Mouse (Mus musculus): ENCODE results near the gene Shisa9. TPM values are rescaled to one million over a fixed set of nuclear protein-coding genes. Genes with fewer than 3 reads are reported as not detected.

Shisa9 gene
- polyA plus RNA-seq, 1 experiment from 2014 or later: 7.2 TPM

- under 1% methylated on average over 25 of the region's 25 CpGs for WGBS
- H3K27me3 ChIP-seq (replicated peaks; ENCODE audit: control insufficient read depth, insufficient read depth, low read length): peaks cover 3% of the 10 kb centered on the region
- peak overlapping the region; percentile 63 for H3K9ac ChIP-seq (replicated peaks; ENCODE audit: low read depth, low read length)
- H3K4me2 ChIP-seq (ENCODE audit: low read length): peak overlapping the region; percentile 91
- H3K27ac ChIP-seq (ENCODE audit: low read length): no peak overlapping the region
- no peaks in the 10 kb centered on the region for H3K36me3 ChIP-seq (ENCODE audit: control insufficient read depth, insufficient read depth)
- no peaks in the 10 kb centered on the region for H3K9me3 ChIP-seq (ENCODE audit: control insufficient read depth, low read length)
- peak; percentile 34 for ATAC-seq
- peak overlapping the region; percentile 63 for H3K4me3 ChIP-seq (replicated peaks; ENCODE audit: low read length)
- peaks cover 28% of the 10 kb centered on the region for H3K4me1 ChIP-seq (replicated peaks; ENCODE audit: control insufficient read depth, insufficient read depth, low read length)
Observed at GRCm38 (mm10) chr16:11983106-11983615, 752 bp upstream of the Shisa9 start.

GRCm38 (mm10) chr16:11984271-11984791, 418 bp downstream of the Shisa9 start:
- WGBS: under 1% methylated on average over 65 of the region's 76 CpGs
- Histone ChIP-seq H3K9me3 (ENCODE audit: control insufficient read depth, low read length) (no peaks in the 10 kb centered on the region), H3K27me3 (replicated peaks; ENCODE audit: control insufficient read depth, insufficient read depth, low read length) (peaks cover 3% of the 10 kb centered on the region), H3K27ac (ENCODE audit: low read length) (0 out of 2 replicates have a peak overlapping the region, but pooled peaks have one; percentile 16), H3K4me3 (replicated peaks; ENCODE audit: low read length) (peak overlapping the region; percentile 63), H3K36me3 (ENCODE audit: control insufficient read depth, insufficient read depth) (no peaks in the 10 kb centered on the region), H3K9ac (replicated peaks; ENCODE audit: low read depth, low read length) (peak overlapping the region; percentile 63), H3K4me1 (replicated peaks; ENCODE audit: control insufficient read depth, insufficient read depth, low read length) (peaks cover 28% of the 10 kb centered on the region), H3K4me2 (ENCODE audit: low read length) (peak overlapping the region; percentile 91)
- peak; percentile 78 for ATAC-seq

GRCm38 (mm10) chr16:11987056-11987455, 3.1 kb downstream of the Shisa9 start:
- Histone ChIP-seq H3K9me3 (ENCODE audit: control insufficient read depth, low read length) (no peaks in the 10 kb centered on the region), H3K36me3 (ENCODE audit: control insufficient read depth, insufficient read depth) (no peaks in the 10 kb centered on the region), H3K4me1 (replicated peaks; ENCODE audit: control insufficient read depth, insufficient read depth, low read length) (peaks cover 36% of the 10 kb centered on the region), H3K27me3 (replicated peaks; ENCODE audit: control insufficient read depth, insufficient read depth, low read length) (peaks cover 3% of the 10 kb centered on the region), H3K27ac (ENCODE audit: low read length) (no peak overlapping the region), H3K9ac (replicated peaks; ENCODE audit: low read depth, low read length) (no peak overlapping the region), H3K4me2 (ENCODE audit: low read length) (peak overlapping the region; percentile 91), H3K4me3 (replicated peaks; ENCODE audit: low read length) (peak overlapping the region; percentile 21)
- no peak for ATAC-seq
- 44% methylated on average over 4 of the region's 4 CpGs for WGBS

GRCm38 (mm10) chr16:12005177-12005576, 21.3 kb downstream of the Shisa9 start:
- H3K4me1 ChIP-seq (replicated peaks; ENCODE audit: control insufficient read depth, insufficient read depth, low read length): peaks cover 3% of the 10 kb centered on the region; the same call in 1 of the 2 replicates
- ATAC-seq: no peak
- no peak overlapping the region for H3K4me3 ChIP-seq (replicated peaks; ENCODE audit: low read length)
- no peak overlapping the region for H3K27ac ChIP-seq (ENCODE audit: low read length)
- H3K4me2 ChIP-seq (ENCODE audit: low read length): no peak overlapping the region
- H3K9me3 ChIP-seq (ENCODE audit: control insufficient read depth, low read length): no peaks in the 10 kb centered on the region
- no peak overlapping the region for H3K9ac ChIP-seq (replicated peaks; ENCODE audit: low read depth, low read length)
- no peaks in the 10 kb centered on the region for H3K36me3 ChIP-seq (ENCODE audit: control insufficient read depth, insufficient read depth)
- H3K27me3 ChIP-seq (replicated peaks; ENCODE audit: control insufficient read depth, insufficient read depth, low read length): no peaks in the 10 kb centered on the region
- WGBS: 81% methylated on average over 2 of the region's 2 CpGs

- no peaks in the 10 kb centered on the region for H3K9me3 ChIP-seq (ENCODE audit: control insufficient read depth, low read length)
- 72% methylated on average over 3 of the region's 3 CpGs for WGBS
- ATAC-seq: peak; percentile 38; the same call in 1 of the 2 replicates
Observed at GRCm38 (mm10) chr16:12010136-12010535, 26.2 kb downstream of the Shisa9 start.

GRCm38 (mm10) chr16:12012747-12013146, 28.8 kb downstream of the Shisa9 start:
- WGBS: 80% methylated on average over 2 of the region's 2 CpGs
- H3K4me3 ChIP-seq (replicated peaks; ENCODE audit: low read length): no peak overlapping the region
- H3K27ac ChIP-seq (ENCODE audit: low read length): no peak overlapping the region
- H3K9me3 ChIP-seq (ENCODE audit: control insufficient read depth, low read length): no peaks in the 10 kb centered on the region
- H3K9ac ChIP-seq (replicated peaks; ENCODE audit: low read depth, low read length): no peak overlapping the region
- ATAC-seq: no peak
- no peaks in the 10 kb centered on the region for H3K27me3 ChIP-seq (replicated peaks; ENCODE audit: control insufficient read depth, insufficient read depth, low read length)
- H3K36me3 ChIP-seq (ENCODE audit: control insufficient read depth, insufficient read depth): no peaks in the 10 kb centered on the region
- H3K4me1 ChIP-seq (replicated peaks; ENCODE audit: control insufficient read depth, insufficient read depth, low read length): peaks cover 9% of the 10 kb centered on the region; the same call in 1 of the 2 replicates
- H3K4me2 ChIP-seq (ENCODE audit: low read length): no peak overlapping the region

More at GRCm38 (mm10) chr16:12010136-12010535, 26.2 kb downstream of the Shisa9 start:
- peaks cover 9% of the 10 kb centered on the region; the same call in 1 of the 2 replicates for H3K4me1 ChIP-seq (replicated peaks; ENCODE audit: control insufficient read depth, insufficient read depth, low read length)
- H3K4me3 ChIP-seq (replicated peaks; ENCODE audit: low read length): no peak overlapping the region
- no peaks in the 10 kb centered on the region for H3K36me3 ChIP-seq (ENCODE audit: control insufficient read depth, insufficient read depth)
- H3K27ac ChIP-seq (ENCODE audit: low read length): no peak overlapping the region
- H3K9ac ChIP-seq (replicated peaks; ENCODE audit: low read depth, low read length): no peak overlapping the region
- no peaks in the 10 kb centered on the region for H3K27me3 ChIP-seq (replicated peaks; ENCODE audit: control insufficient read depth, insufficient read depth, low read length)
- no peak overlapping the region for H3K4me2 ChIP-seq (ENCODE audit: low read length)

GRCm38 (mm10) chr16:12014523-12014922, 30.6 kb downstream of the Shisa9 start:
- WGBS: 46% methylated on average over 4 of the region's 4 CpGs
- ATAC-seq: peak; percentile 40
- H3K9ac ChIP-seq (replicated peaks; ENCODE audit: low read depth, low read length): no peak overlapping the region
- no peak overlapping the region for H3K4me2 ChIP-seq (ENCODE audit: low read length)
- H3K27me3 ChIP-seq (replicated peaks; ENCODE audit: control insufficient read depth, insufficient read depth, low read length): no peaks in the 10 kb centered on the region
- peaks cover 9% of the 10 kb centered on the region; the same call in 1 of the 2 replicates for H3K4me1 ChIP-seq (replicated peaks; ENCODE audit: control insufficient read depth, insufficient read depth, low read length)
- no peaks in the 10 kb centered on the region for H3K9me3 ChIP-seq (ENCODE audit: control insufficient read depth, low read length)
- no peak overlapping the region for H3K27ac ChIP-seq (ENCODE audit: low read length)
- no peaks in the 10 kb centered on the region for H3K36me3 ChIP-seq (ENCODE audit: control insufficient read depth, insufficient read depth)
- H3K4me3 ChIP-seq (replicated peaks; ENCODE audit: low read length): no peak overlapping the region

- Histone ChIP-seq H3K4me3 (replicated peaks; ENCODE audit: low read length) (no peak overlapping the region), H3K36me3 (ENCODE audit: control insufficient read depth, insufficient read depth) (no peaks in the 10 kb centered on the region), H3K27me3 (replicated peaks; ENCODE audit: control insufficient read depth, insufficient read depth, low read length) (no peaks in the 10 kb centered on the region), H3K4me2 (ENCODE audit: low read length) (no peak overlapping the region), H3K9me3 (ENCODE audit: control insufficient read depth, low read length) (no peaks in the 10 kb centered on the region), H3K27ac (ENCODE audit: low read length) (no peak overlapping the region), H3K4me1 (replicated peaks; ENCODE audit: control insufficient read depth, insufficient read depth, low read length) (peaks cover 5% of the 10 kb centered on the region; the same call in 1 of the 2 replicates), H3K9ac (replicated peaks; ENCODE audit: low read depth, low read length) (no peak overlapping the region)
- ATAC-seq: no peak
- WGBS: 76% methylated on average over 4 of the region's 4 CpGs
Observed at GRCm38 (mm10) chr16:12017921-12018618, 34.2 kb downstream of the Shisa9 start.

GRCm38 (mm10) chr16:12020103-12020755, 36.3 kb downstream of the Shisa9 start:
- Histone ChIP-seq H3K9me3 (ENCODE audit: control insufficient read depth, low read length) (no peaks in the 10 kb centered on the region), H3K36me3 (ENCODE audit: control insufficient read depth, insufficient read depth) (no peaks in the 10 kb centered on the region), H3K4me2 (ENCODE audit: low read length) (no peak overlapping the region), H3K9ac (replicated peaks; ENCODE audit: low read depth, low read length) (no peak overlapping the region), H3K4me3 (replicated peaks; ENCODE audit: low read length) (no peak overlapping the region), H3K27me3 (replicated peaks; ENCODE audit: control insufficient read depth, insufficient read depth, low read length) (no peaks in the 10 kb centered on the region), H3K27ac (ENCODE audit: low read length) (no peak overlapping the region), H3K4me1 (replicated peaks; ENCODE audit: control insufficient read depth, insufficient read depth, low read length) (no peaks in the 10 kb centered on the region)
- 96% methylated on average over 1 of the region's 1 CpGs for WGBS
- no peak for ATAC-seq

Data from forebrain, embryonic 16.5 days (tissue).